18 mouse cellular contexts compared by ENCODE assay signal in the genomic region with DNA sequence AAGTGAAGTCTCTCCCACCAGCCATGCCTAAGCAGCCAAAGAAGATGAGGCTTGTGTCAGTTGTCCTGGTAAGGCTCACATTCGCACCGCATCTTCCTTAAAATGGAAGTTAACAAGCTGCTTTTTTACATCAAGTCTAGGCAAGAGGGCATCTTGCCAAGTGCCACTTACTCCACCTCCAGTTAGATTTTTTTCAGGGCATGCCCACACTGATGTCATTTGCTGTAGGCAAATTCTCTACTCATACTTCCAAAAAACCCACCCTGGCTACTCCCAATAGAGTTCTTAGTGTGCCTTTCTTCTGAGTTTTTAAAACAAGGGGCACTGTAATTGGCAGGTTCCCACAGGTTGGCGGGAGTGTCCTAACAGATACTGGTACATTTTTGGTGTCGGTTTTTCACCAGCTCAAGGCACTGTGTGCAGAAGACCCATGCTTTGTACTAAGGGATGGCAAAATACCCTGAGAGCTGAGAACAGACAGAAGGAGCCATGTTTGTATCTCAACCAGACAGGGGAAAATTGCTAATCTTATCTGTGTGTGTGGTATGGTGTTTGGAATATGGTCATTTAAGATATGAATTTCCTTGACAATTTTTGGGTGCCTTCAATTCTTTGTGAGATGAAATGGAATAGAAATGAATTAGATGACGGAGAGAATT.
DNase-seq lines count a peak whose midpoint lies in the region; ATAC-seq and TF ChIP-seq lines count a peak whose summit lies in the region.
"Had no signal": no experiment of that assay in that cellular context is flagged by ENCODE, and none has a peak within 500 bp of the region (broad histone marks: within the 10 kb centered on the region; RNA-seq: fewer than 3 reads in every experiment).

No protein-coding gene starts in this region.

- TF ChIP-seq EP300 in MEL (IDR thresholded peaks at IDR 0.05; ENCODE audit: low read depth in 1 of 2, low read length in 2 of 2): peak; percentile 78 to 87
- peak; percentile 86 for TF ChIP-seq EP300 in liver, embryonic 14.5 days (IDR thresholded peaks at IDR 0.05; ENCODE audit: low read depth)

- no peaks in the 10 kb centered on the region for H3K36me3 ChIP-seq in embryonic facial prominence, embryonic 13.5 days
- no peaks in the 10 kb centered on the region for H3K36me3 ChIP-seq in embryonic facial prominence, embryonic 10.5 days (replicated peaks)
- H3K36me3 ChIP-seq in MEL (ENCODE audit: control insufficient read depth in 1 of 2, insufficient read depth in 2 of 2, low read length in 2 of 2): peaks cover 0 to 10% of the 10 kb centered on the region in 2 experiments; a peak in 2 of 4 replicates
- no peaks in the 10 kb centered on the region for H3K36me3 ChIP-seq in liver, embryonic 14.5 days (replicated peaks; ENCODE audit: control insufficient read depth, insufficient read depth, low read depth)
- H3K36me3 ChIP-seq: limb, embryonic 13.5 days had no signal

- no peak overlapping the region for H3K4me3 ChIP-seq in embryonic facial prominence, embryonic 13.5 days
- no peak overlapping the region for H3K4me3 ChIP-seq in embryonic facial prominence, embryonic 10.5 days
- peak overlapping the region in 1 of 2 experiments; percentile 19; a peak in 1 of 4 replicates for H3K4me3 ChIP-seq in MEL (ENCODE audit: control insufficient read depth in 1 of 2, insufficient read depth in 1 of 2, low read depth in 2 of 2, low read length in 2 of 2)
- no peak overlapping the region for H3K4me3 ChIP-seq in liver, embryonic 14.5 days (ENCODE audit: insufficient read depth in 1 of 2, low read depth in 2 of 2, low read length in 2 of 2)
- H3K4me3 ChIP-seq: limb, embryonic 13.5 days had no signal

- H3K4me2 ChIP-seq in embryonic facial prominence, embryonic 13.5 days: no peak overlapping the region
- H3K4me2 ChIP-seq in liver, embryonic 14.5 days (ENCODE audit: low read depth): peak overlapping the region; percentile 36
- H3K4me2 ChIP-seq: heart, embryonic 11.5 days; limb, embryonic 13.5 days had no signal

- TF ChIP-seq CTCF in MEL (IDR thresholded peaks at IDR 0.05 in 2 of 3, conservative IDR thresholded peaks at IDR 0.05 in 1 of 3; ENCODE audit: control insufficient read depth in 1 of 3, insufficient read depth in 1 of 3, low read depth in 2 of 3, low read length in 3 of 3, poor library complexity in 1 of 3, severe bottlenecking in 1 of 3): no peak
- TF ChIP-seq CTCF in liver, embryonic 14.5 days (IDR thresholded peaks at IDR 0.05; ENCODE audit: low read depth): no peak

- peak overlapping the region; percentile 51; the same call in 1 of the 2 replicates for H3K27ac ChIP-seq in embryonic facial prominence, embryonic 13.5 days
- H3K27ac ChIP-seq in embryonic facial prominence, embryonic 10.5 days (replicated peaks): no peak overlapping the region
- H3K27ac ChIP-seq in MEL (ENCODE audit: control insufficient read depth, low read depth, low read length): peak overlapping the region; percentile 18; the same call in 1 of the 2 replicates
- no peak overlapping the region for H3K27ac ChIP-seq in liver, embryonic 14.5 days
- H3K27ac ChIP-seq: limb, embryonic 13.5 days had no signal

- no peak for TF ChIP-seq RAD21 in MEL (IDR thresholded peaks at IDR 0.05; ENCODE audit: low read depth, low read length)

- H3K4me1 ChIP-seq in embryonic facial prominence, embryonic 13.5 days: peaks cover 11% of the 10 kb centered on the region; the same call in 1 of the 2 replicates
- 0 out of 2 replicates have a peak, but pooled peaks cover 6% of the 10 kb centered on the region for H3K4me1 ChIP-seq in embryonic facial prominence, embryonic 10.5 days
- peaks cover 0 to 9% of the 10 kb centered on the region in 2 experiments; a peak in 3 of 4 replicates for H3K4me1 ChIP-seq in MEL (ENCODE audit: control insufficient read depth in 1 of 2, insufficient read depth in 2 of 2, low read length in 2 of 2)
- peaks cover 14 to 17% of the 10 kb centered on the region in 2 experiments for H3K4me1 ChIP-seq in liver, embryonic 14.5 days (replicated peaks; ENCODE audit: control insufficient read depth in 2 of 2, insufficient read depth in 2 of 2, low read length in 1 of 2)

- no peak for ATAC-seq in embryonic facial prominence, embryonic 13.5 days (ENCODE audit: insufficient number of reproducible peaks, insufficient read depth, low FRiP score, low TSS enrichment, low read depth)
- ATAC-seq in liver, embryonic 14.5 days (ENCODE audit: insufficient read depth): peak; percentile 89
- ATAC-seq: midbrain, embryonic 16.5 days had no signal

- no peaks in the 10 kb centered on the region for H3K27me3 ChIP-seq in embryonic facial prominence, embryonic 13.5 days
- H3K27me3 ChIP-seq in embryonic facial prominence, embryonic 10.5 days (replicated peaks; ENCODE audit: low read depth, poor library complexity, severe bottlenecking): 0 out of 2 replicates have a peak, but pooled peaks cover 6% of the 10 kb centered on the region
- H3K27me3 ChIP-seq in MEL (ENCODE audit: control insufficient read depth in 1 of 2, insufficient read depth in 2 of 2, low read length in 2 of 2): no peaks in the 10 kb centered on the region
- H3K27me3 ChIP-seq in liver, embryonic 14.5 days (ENCODE audit: control insufficient read depth, insufficient read depth, low read length): no peaks in the 10 kb centered on the region

- no peak for TF ChIP-seq POLR2A in MEL (IDR thresholded peaks at IDR 0.05; ENCODE audit: control insufficient read depth in 1 of 2, insufficient read depth in 1 of 2, low read depth in 1 of 2, low read length in 2 of 2, poor library complexity in 1 of 2)

- 77% methylated on average over 5 of the region's 5 CpGs for WGBS in embryonic facial prominence, embryonic 13.5 days
- 92% methylated on average over 5 of the region's 5 CpGs for WGBS in embryonic facial prominence, embryonic 10.5 days
- WGBS in liver, embryonic 14.5 days (ENCODE audit: insufficient replicate concordance): 40% methylated on average over 5 of the region's 5 CpGs

- no peaks in the 10 kb centered on the region for H3K79me2 ChIP-seq in MEL (ENCODE audit: control insufficient read depth, insufficient read depth, low read length, poor library complexity)

- DNase-seq in embryonic facial prominence, embryonic 10.5 days (ENCODE audit: low spot score): no peak
- peak; percentile 63 for DNase-seq in MEL (ENCODE audit: low read depth, low spot score)
- peak; percentile 56 for DNase-seq in c-Kit-positive CD71-positive TER-119-positive erythroid progenitor cells, embryonic 14.5 days (ENCODE audit: low spot score)
- DNase-seq in liver, embryonic 14.5 days (ENCODE audit: low read depth in 3 of 3, low spot score in 3 of 3): peak; percentile 40 to 43 (median 42)
- DNase-seq in layer of hippocampus, adult 8-10 months (ENCODE audit: low spot score in 2 of 2): no peak
- no peak for DNase-seq in thymus, postnatal 0 days (ENCODE audit: low spot score)
- no peak for DNase-seq in right cerebral cortex, postnatal 10 days (ENCODE audit: low spot score in 2 of 2)
- DNase-seq: cerebellum, adult 11-12 months; cerebellum, postnatal 36 days; heart, postnatal 10 days; kidney, adult 11 months; lung, postnatal 10 days; retina, postnatal 1 day; thymus, postnatal 4 days had no signal

- peaks cover 3% of the 10 kb centered on the region; the same call in 1 of the 2 replicates for H3K9me3 ChIP-seq in embryonic facial prominence, embryonic 13.5 days
- no peaks in the 10 kb centered on the region for H3K9me3 ChIP-seq in embryonic facial prominence, embryonic 10.5 days
- H3K9me3 ChIP-seq in MEL (replicated peaks; ENCODE audit: insufficient read depth, low read length): no peaks in the 10 kb centered on the region
- H3K9me3 ChIP-seq in liver, embryonic 14.5 days (ENCODE audit: control insufficient read depth, low read length): no peaks in the 10 kb centered on the region
- H3K9me3 ChIP-seq: limb, embryonic 13.5 days had no signal

- no peak overlapping the region for H3K9ac ChIP-seq in embryonic facial prominence, embryonic 13.5 days
- no peak overlapping the region for H3K9ac ChIP-seq in MEL (ENCODE audit: control insufficient read depth, low read depth, low read length, poor library complexity, severe bottlenecking)
- no peak overlapping the region for H3K9ac ChIP-seq in liver, embryonic 14.5 days (replicated peaks)
- H3K9ac ChIP-seq: limb, embryonic 13.5 days had no signal

TF ChIP-seq in MEL, 35 proteins besides CTCF, POLR2A, EP300 and RAD21:
- TF ChIP-seq MAFK (IDR thresholded peaks at IDR 0.05; ENCODE audit: borderline replicate concordance, low read depth, low read length): no peak
- peak; percentile 48 for TF ChIP-seq TAL1 (IDR thresholded peaks at IDR 0.05; ENCODE audit: low read length)
- TF ChIP-seq TBP (IDR thresholded peaks at IDR 0.05; ENCODE audit: low read depth, low read length): no peak
- no peak for TF ChIP-seq CHD1 (IDR thresholded peaks at IDR 0.05; ENCODE audit: low read depth, low read length)
- TF ChIP-seq HCFC1 (IDR thresholded peaks at IDR 0.05; ENCODE audit: low read depth, low read length): no peak
- peak; percentile 60 for TF ChIP-seq ETS1 (IDR thresholded peaks at IDR 0.05; ENCODE audit: low read depth, low read length)
- TF ChIP-seq ZMIZ1 (IDR thresholded peaks at IDR 0.05; ENCODE audit: low read depth, low read length): no peak
- TF ChIP-seq RCOR1 (IDR thresholded peaks at IDR 0.05; ENCODE audit: low read depth, low read length): peak; percentile 40; the same call in 1 of the 2 replicates
- no peak for TF ChIP-seq GABPA (IDR thresholded peaks at IDR 0.05; ENCODE audit: low read depth, low read length)
- peak; percentile 92 for TF ChIP-seq GATA1 (IDR thresholded peaks at IDR 0.05; ENCODE audit: low read depth, low read length)
- peak; percentile 93 for TF ChIP-seq TCF12 (IDR thresholded peaks at IDR 0.05; ENCODE audit: low read depth, low read length)

Comparison
In these comparisons a context has a peak if more than half of its experiments do, and no peak if none do; other contexts are left out.
1. H3K27ac ChIP-seq: peak in embryonic facial prominence, embryonic 13.5 days (single experiment) and MEL (single experiment); none in embryonic facial prominence, embryonic 10.5 days (single experiment) and liver, embryonic 14.5 days (single experiment).
2. DNase-seq: peak in MEL (single experiment), c-Kit-positive CD71-positive TER-119-positive erythroid progenitor cells, embryonic 14.5 days (single experiment) and liver, embryonic 14.5 days (3 of 3); none in embryonic facial prominence, embryonic 10.5 days (single experiment), layer of hippocampus, adult 8-10 months (0 of 2), thymus, postnatal 0 days (single experiment) and right cerebral cortex, postnatal 10 days (0 of 2).